11 mouse cellular contexts compared by ENCODE assay signal in genomic region chrX:69811798-69812197, GRCm38 (mm10).
"Had no signal": no experiment of that assay in that cellular context is flagged by ENCODE, and none has a peak within 500 bp of the region (broad histone marks: within the 10 kb centered on the region; RNA-seq: fewer than 3 reads in every experiment).

No protein-coding gene starts in this region.

- H3K4me1 ChIP-seq: limb, embryonic 13.5 days; midbrain, embryonic 12.5 days; neural tube, embryonic 15.5 days had no signal

- H3K27ac ChIP-seq: limb, embryonic 13.5 days; liver, embryonic 14.5 days; midbrain, embryonic 12.5 days; neural tube, embryonic 15.5 days; stomach, postnatal 0 days had no signal

- H3K27me3 ChIP-seq: limb, embryonic 13.5 days; midbrain, embryonic 12.5 days; neural tube, embryonic 15.5 days had no signal

- H3K36me3 ChIP-seq: limb, embryonic 13.5 days; midbrain, embryonic 12.5 days; neural tube, embryonic 15.5 days had no signal

- DNase-seq: kidney, adult 8-10 months; kidney, postnatal 25 days; left cerebral cortex, postnatal 4 days; lung, adult 18-20 months; thymus, postnatal 4 days had no signal

- H3K9me3 ChIP-seq: limb, embryonic 13.5 days; midbrain, embryonic 12.5 days; neural tube, embryonic 15.5 days had no signal

- H3K9ac ChIP-seq: limb, embryonic 13.5 days; liver, embryonic 14.5 days; midbrain, embryonic 12.5 days; neural tube, embryonic 15.5 days had no signal

- H3K4me2 ChIP-seq: limb, embryonic 13.5 days; midbrain, embryonic 12.5 days; neural tube, embryonic 15.5 days had no signal

- H3K4me3 ChIP-seq: limb, embryonic 13.5 days; midbrain, embryonic 12.5 days; myocyte; neural tube, embryonic 15.5 days had no signal
